ENCODE assay signal across 8 mouse cellular contexts in the genomic region with DNA sequence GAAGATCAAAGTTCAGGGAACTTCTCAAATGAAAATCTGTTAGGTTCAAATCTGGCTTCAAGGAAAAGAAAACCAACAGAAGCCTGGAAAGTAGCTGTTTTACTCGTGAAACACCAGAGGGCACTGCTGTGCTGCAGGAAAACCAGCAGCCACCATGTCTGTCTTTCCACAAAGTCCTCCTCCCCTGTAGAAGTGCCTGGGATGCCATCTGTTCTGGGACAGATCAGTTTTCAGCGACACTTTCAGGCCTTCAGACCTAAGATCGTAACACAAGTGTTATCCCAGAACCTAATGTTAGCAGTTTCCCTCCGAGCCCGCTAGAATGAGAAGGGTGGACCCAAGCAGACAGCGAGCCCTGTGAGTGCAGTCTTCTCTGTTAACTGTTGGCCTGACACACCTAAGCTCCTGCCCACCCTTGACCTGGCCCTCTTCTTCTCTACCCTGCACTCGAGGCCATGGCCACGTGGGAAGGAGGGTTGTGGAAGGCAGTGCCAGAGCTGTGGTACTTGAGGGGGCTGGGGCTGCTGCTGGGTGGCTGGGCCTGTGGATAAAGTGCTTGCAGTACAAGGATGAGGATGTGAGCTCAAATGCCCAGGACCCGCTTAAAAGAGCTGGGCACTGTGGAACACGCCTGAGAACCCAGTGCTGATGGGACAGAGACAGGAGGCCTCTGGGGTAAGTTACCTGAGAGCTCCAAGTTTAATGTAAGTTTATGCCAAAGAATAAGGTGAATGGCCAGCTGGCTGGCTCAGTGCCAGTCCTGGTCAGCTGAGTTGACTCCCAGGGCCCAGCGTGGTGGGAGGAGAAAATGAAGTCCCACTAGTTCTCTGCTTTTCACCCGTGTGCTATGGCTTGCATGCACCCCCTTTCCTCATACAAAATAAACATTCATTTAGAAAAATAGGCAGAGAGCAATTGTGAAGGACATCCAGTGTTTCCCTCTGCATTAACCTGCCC. TPM values are rescaled to one million over a fixed set of nuclear protein-coding genes. Genes with fewer than 3 reads are reported as not detected.
A peak's percentile ranks its signal among the peaks of the same experiment; 100 is the strongest.
DNase-seq lines count a peak whose midpoint lies in the region; ATAC-seq and TF ChIP-seq lines count a peak whose summit lies in the region.
"Not testable (repeated sequence)": the region's sequence is repeated elsewhere in the genome, so short reads cannot be mapped to it uniquely, and the experiment has no call there.

No protein-coding gene starts in this region.

- not testable (repeated sequence) for H3K36me3 ChIP-seq in embryonic facial prominence, embryonic 12.5 days; kidney, postnatal 0 days (ENCODE audit: insufficient read depth, low read length); midbrain, embryonic 16.5 days (ENCODE audit: control insufficient read depth, insufficient read depth, low read length)

- H3K9ac ChIP-seq in embryonic facial prominence, embryonic 12.5 days; kidney, postnatal 0 days (ENCODE audit: low read depth, low read length); midbrain, embryonic 16.5 days (ENCODE audit: low read depth, low read length): not testable (repeated sequence)

- 45% methylated on average over 12 of the region's 12 CpGs for WGBS in embryonic facial prominence, embryonic 12.5 days
- 30% methylated on average over 12 of the region's 12 CpGs for WGBS in kidney, postnatal 0 days
- 46% methylated on average over 12 of the region's 12 CpGs for WGBS in midbrain, embryonic 16.5 days

- ATAC-seq in embryonic facial prominence, embryonic 12.5 days (ENCODE audit: insufficient number of reproducible peaks, insufficient read depth, low FRiP score, low TSS enrichment), result peak; percentile 66; the same call in 1 of the 2 replicates
- ATAC-seq in kidney, postnatal 0 days (replicated peaks; ENCODE audit: low FRiP score, low read depth), result peak; percentile 63; the same call in 1 of the 2 replicates
- ATAC-seq in midbrain, embryonic 16.5 days, result peak; percentile 45; the same call in 1 of the 2 replicates

- not testable (repeated sequence) for TF ChIP-seq POLR2A in bone marrow macrophage, adult 2 months (IDR thresholded peaks at IDR 0.05; ENCODE audit: borderline replicate concordance, low read depth, low read length)

- H3K27me3 ChIP-seq in embryonic facial prominence, embryonic 12.5 days; kidney, postnatal 0 days (ENCODE audit: insufficient read depth, low read length); midbrain, embryonic 16.5 days (ENCODE audit: control insufficient read depth, insufficient read depth, low read depth, low read length): not testable (repeated sequence)

- not testable (repeated sequence) for H3K4me1 ChIP-seq in bone marrow macrophage, adult 2 months (ENCODE audit: control insufficient read depth, insufficient read depth, low read length); kidney, postnatal 0 days (replicated peaks; ENCODE audit: insufficient read depth, low read length); midbrain, embryonic 16.5 days (ENCODE audit: control insufficient read depth, insufficient read depth, low read length)
- H3K4me1 ChIP-seq in embryonic facial prominence, embryonic 12.5 days, result peaks cover 14% of the 10 kb centered on the region; the same call in 1 of the 2 replicates

- not testable (repeated sequence) for H3K4me3 ChIP-seq in bone marrow macrophage, adult 2 months (ENCODE audit: insufficient read depth, low read length); embryonic facial prominence, embryonic 12.5 days; kidney, postnatal 0 days (replicated peaks; ENCODE audit: low read depth, low read length); midbrain, embryonic 16.5 days (ENCODE audit: low read depth, low read length)

- not testable (repeated sequence) for H3K9me3 ChIP-seq in embryonic facial prominence, embryonic 12.5 days; kidney, postnatal 0 days (replicated peaks; ENCODE audit: low read length); midbrain, embryonic 16.5 days (replicated peaks; ENCODE audit: control insufficient read depth, low read length, poor library complexity, severe bottlenecking)

- not testable (repeated sequence) for H3K27ac ChIP-seq in bone marrow macrophage, adult 2 months (ENCODE audit: insufficient read depth, low read depth, low read length); embryonic facial prominence, embryonic 12.5 days; kidney, postnatal 0 days; midbrain, embryonic 16.5 days (ENCODE audit: low read length)

- TF ChIP-seq CTCF in bone marrow macrophage, adult 2 months (IDR thresholded peaks at IDR 0.05; ENCODE audit: low read depth, low read length), result peak; percentile 31; the same call in 1 of the 2 replicates
- peak; percentile 84 for TF ChIP-seq CTCF in kidney, postnatal 0 days (IDR thresholded peaks at IDR 0.05; ENCODE audit: low read depth)

- not testable (repeated sequence) for H3K4me2 ChIP-seq in embryonic facial prominence, embryonic 12.5 days (replicated peaks); kidney, postnatal 0 days (ENCODE audit: low read length); midbrain, embryonic 16.5 days (ENCODE audit: low read length)

- DNase-seq in CD4-positive, CD25-positive, alpha-beta regulatory T cell, adult 2 months (ENCODE audit: low read depth, low spot score), result peak; percentile 74
- DNase-seq in heart, adult 8-10 months (ENCODE audit: low spot score), result peak; percentile 65
- peak; percentile 91 for DNase-seq in kidney, postnatal 0 days (ENCODE audit: low spot score)
- peak; percentile 69 for DNase-seq in liver
- peak; percentile 52 to 75 for DNase-seq in spleen, postnatal 10 days (ENCODE audit: low spot score in 2 of 2)

RNA-seq across cellular contexts. Expression of a gene that starts 22.9 kb away (rescaled TPM):
- polyA plus RNA-seq in bone marrow macrophage, adult 2 months (2012; ENCODE audit: insufficient read depth, insufficient read length, missing spikeins), result 9.0 and 10.3 TPM in 2 replicates
- polyA plus RNA-seq in embryonic facial prominence, embryonic 12.5 days (2016; fragmentation: Nextera tagmentation; extraction: Ambion mirVana), result 4.9 and 6.1 TPM in 2 replicates
- 1 to 10 TPM; 1.8 to 2.0 (median 1.9) TPM for total RNA-seq in heart, adult 8-10 months (2022)
- 5.6 and 6.0 TPM in 2 replicates for polyA plus RNA-seq in kidney, postnatal 0 days (2015; fragmentation: Nextera tagmentation; extraction: Ambion mirVana)
- polyA plus RNA-seq in midbrain, embryonic 16.5 days (2015; fragmentation: Nextera tagmentation; extraction: Ambion mirVana), result 4.0 and 4.6 TPM in 2 replicates

RNA-seq across cellular contexts. Expression of a gene that starts 24.9 kb away (rescaled TPM):
- polyA plus RNA-seq in bone marrow macrophage, adult 2 months (2012; ENCODE audit: insufficient read depth, insufficient read length, missing spikeins), result 4.8 and 6.9 TPM in 2 replicates
- polyA plus RNA-seq in embryonic facial prominence, embryonic 12.5 days (2016; fragmentation: Nextera tagmentation; extraction: Ambion mirVana), result 2.0 and 2.9 TPM in 2 replicates
- 1 to 10 TPM; 4.8 to 7.1 (median 5.4) TPM for total RNA-seq in heart, adult 8-10 months (2022)
- 3.6 TPM in 2 replicates for polyA plus RNA-seq in kidney, postnatal 0 days (2015; fragmentation: Nextera tagmentation; extraction: Ambion mirVana)
- polyA plus RNA-seq in midbrain, embryonic 16.5 days (2015; fragmentation: Nextera tagmentation; extraction: Ambion mirVana), result 3.7 and 6.5 TPM in 2 replicates
